Mouse (Mus musculus): ENCODE results near the gene B4gat1.
A peak's percentile ranks its signal among the peaks of the same experiment; 100 is the strongest.

The B4gat1 gene

GRCm38 (mm10) chr19:5060365-5061330 is 22.0 kb downstream of the B4gat1 start:
- no peak for DNase-seq

DNA sequence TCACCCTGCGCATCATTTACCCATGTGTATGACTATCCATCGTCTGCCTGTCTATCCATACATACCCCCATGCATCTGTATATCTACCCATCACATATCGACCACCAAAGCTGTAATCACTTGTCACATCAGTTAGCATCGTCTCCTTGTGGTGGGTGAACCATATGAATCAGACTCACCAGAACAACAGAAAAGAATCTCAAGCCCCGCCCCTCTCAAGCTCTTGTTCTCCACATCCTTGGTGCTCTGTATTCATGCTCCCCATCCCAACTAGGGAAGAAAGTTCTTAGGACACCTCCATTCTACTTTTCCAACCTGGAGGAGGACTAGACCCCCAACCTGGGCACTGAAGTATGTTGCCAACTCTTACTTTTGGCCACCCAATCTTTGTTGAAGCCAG is 23.4 kb downstream of the B4gat1 start:
- no peak for DNase-seq

- no peak for DNase-seq
Observed at GRCm38 (mm10) chr19:5062446-5062845, 23.8 kb downstream of the B4gat1 start.

- DNase-seq = no peak
Observed at GRCm38 (mm10) chr19:5065104-5065503, 26.5 kb downstream of the B4gat1 start.

DNA sequence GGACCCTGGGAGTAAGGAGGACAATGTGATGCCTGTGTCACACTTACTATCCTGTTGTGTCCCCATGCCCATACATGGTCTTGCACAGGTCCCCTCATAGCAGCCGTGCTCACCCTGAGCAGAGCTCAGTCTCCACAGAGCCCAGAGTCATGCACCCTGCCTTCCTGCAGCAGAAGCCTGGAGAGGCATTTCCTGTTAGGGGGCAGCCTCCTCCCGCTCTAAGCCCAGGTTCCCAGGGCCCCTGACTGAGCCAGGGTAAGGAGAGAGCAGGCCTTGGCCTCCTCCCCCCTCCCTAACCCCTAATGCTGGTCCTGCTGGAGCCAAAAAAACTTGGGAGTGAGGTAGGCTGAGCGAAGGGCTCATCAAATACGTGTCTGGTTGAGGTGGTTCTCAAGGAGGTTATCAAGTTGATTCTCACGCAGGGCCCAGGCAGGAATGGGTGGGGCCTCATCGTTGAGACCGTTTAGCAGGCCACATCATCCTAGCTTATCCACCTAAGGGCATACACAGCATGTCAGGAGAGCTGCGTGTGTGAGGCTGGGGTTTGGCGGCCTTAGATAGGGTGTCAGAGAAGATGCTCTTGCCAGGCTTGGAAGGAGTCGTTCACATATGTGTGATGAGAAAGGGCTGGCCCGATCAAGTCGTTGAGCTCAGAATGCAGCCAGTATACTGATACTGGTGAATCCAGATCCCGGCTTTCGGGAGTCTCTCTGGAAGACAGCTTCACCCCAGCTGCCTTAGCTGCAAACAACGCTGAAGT is 28.6 kb downstream of the B4gat1 start:
- DNase-seq = no peak

GRCm38 (mm10) chr19:5067867-5068569 is 29.4 kb downstream of the B4gat1 start, which contains the start of gene Cd248:
Gene Cd248, plus strand, starts transcription at chr19:5068078.
- no peak for DNase-seq

DNA sequence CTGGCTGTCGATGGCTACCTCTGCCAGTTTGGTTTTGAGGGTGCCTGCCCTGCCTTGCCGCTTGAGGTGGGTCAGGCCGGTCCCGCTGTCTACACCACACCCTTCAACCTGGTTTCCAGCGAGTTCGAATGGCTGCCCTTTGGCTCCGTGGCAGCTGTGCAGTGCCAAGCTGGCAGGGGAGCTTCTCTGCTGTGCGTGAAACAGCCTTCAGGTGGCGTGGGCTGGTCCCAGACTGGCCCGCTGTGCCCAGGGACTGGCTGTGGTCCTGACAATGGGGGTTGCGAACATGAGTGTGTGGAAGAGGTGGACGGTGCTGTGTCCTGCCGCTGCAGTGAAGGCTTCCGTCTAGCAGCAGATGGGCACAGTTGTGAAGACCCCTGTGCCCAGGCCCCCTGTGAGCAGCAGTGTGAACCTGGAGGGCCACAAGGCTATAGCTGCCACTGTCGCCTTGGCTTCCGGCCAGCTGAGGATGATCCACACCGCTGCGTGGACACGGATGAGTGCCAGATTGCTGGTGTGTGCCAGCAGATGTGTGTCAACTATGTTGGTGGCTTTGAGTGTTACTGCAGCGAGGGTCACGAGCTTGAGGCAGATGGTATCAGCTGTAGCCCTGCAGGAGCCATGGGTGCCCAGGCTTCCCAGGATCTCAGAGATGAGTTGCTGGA is 30.1 kb downstream of the B4gat1 start:
- no peak for DNase-seq

DNA sequence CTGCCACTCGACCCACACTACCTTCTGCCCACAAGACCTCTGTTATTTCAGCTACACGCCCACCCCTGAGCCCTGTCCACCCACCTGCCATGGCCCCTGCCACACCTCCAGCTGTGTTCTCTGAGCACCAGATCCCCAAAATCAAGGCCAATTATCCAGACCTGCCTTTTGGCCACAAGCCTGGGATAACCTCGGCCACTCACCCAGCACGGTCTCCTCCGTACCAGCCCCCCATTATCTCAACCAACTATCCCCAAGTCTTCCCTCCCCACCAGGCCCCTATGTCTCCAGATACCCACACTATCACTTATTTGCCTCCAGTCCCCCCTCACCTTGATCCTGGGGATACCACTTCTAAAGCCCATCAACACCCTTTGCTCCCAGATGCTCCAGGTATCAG is 30.9 kb downstream of the B4gat1 start:
- DNase-seq = no peak

DNA sequence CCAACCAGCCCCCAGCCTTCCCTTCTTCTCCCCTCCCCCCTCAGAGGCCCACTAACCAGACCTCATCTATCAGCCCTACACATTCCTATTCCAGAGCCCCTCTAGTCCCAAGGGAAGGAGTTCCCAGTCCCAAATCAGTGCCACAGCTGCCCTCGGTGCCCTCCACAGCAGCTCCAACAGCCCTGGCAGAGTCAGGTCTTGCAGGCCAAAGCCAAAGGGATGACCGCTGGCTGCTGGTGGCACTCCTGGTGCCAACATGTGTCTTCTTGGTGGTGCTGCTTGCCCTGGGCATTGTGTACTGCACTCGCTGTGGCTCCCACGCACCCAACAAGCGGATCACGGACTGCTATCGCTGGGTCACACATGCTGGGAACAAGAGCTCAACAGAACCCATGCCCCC is 31.4 kb downstream of the B4gat1 start:
- no peak for DNase-seq

- no peak for DNase-seq
Observed at GRCm38 (mm10) chr19:5071077-5071476, 32.5 kb downstream of the B4gat1 start.

- DNase-seq = no peak
Observed at GRCm38 (mm10) chr19:5071545-5072369, 33.1 kb downstream of the B4gat1 start.

GRCm38 (mm10) chr19:5072389-5073019 is 33.9 kb downstream of the B4gat1 start:
- DNase-seq = no peak

DNA sequence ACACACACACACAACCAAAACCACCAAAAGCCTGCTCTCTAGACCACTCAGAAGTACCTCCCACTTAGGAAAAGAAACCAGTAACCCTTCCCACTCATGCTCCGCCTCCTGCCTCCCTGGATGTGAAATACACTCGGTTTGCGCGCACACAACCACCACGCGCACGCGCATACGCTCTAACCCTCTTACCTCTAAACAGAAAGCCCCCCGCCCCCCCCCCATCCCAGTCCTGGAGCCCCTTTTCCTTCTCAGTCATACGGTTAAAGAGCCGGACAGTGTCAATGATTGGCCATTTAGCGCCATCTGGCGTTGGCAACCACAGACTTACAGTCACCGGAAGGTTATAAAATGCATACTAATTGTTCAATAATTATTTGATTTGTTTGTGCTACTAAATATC is 34.4 kb downstream of the B4gat1 start:
- DNase-seq = peak; percentile 64

- DNase-seq = no peak
Observed at GRCm38 (mm10) chr19:5073518-5073917, 34.9 kb downstream of the B4gat1 start.

- no peak for DNase-seq
Observed at GRCm38 (mm10) chr19:5079279-5079678, 40.7 kb downstream of the B4gat1 start.

- DNase-seq = no peak
Observed at GRCm38 (mm10) chr19:5082005-5082404, 43.4 kb downstream of the B4gat1 start.

- no peak for DNase-seq
Observed at GRCm38 (mm10) chr19:5082596-5082995, 44.0 kb downstream of the B4gat1 start.

DNA sequence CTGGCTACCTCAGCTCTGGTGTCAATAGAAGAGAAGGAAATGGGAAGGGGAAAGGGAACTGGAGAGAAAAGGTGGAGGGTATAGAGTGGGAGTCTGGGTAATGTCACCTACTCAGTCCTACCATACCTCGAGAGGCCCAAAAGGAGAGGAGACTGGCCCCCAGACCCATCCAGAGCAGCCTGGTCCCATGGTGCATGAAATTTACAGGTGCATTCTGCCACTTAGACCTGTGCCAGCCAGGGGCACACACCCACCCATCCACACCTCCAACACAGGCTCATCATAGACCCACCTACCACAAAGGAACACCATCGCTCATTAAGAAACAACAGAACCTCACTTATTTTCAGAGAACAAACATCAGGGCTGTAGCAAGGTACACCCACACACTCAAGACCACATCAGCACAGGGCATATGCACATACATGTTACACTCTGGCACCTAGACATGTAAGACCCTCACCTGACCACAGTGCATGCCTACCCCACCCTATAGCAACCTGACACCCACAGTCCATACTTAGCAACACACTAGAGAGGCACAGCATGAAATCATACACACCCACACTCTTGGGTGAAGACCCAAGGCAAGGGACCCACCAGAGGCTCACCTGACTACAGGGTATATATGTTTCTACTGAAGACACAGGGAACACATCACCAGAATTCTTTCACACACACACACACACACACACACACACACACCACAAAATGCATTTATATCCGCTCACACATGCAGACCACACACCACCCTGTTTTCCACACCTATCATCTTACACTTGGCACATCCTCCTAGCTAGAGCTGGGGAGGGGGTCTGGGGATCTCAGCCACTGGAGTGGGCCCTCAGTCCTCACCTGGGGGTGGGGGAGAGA is 45.6 kb downstream of the B4gat1 start:
- DNase-seq = no peak

DNA sequence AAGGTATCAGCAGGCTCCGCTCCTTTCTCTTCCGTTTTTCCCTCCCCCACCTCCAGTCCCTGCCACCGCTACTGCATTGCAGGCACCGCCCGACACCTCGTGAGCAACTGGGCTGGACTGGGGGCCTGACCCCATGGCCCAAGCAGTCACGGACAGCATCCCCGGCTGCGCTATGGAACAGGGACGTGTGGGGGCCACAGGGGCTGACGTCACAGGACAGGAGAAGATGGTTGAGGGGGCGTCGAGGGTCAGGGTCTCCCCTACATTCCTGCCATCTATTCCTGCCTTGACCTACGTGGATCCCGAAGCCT is 46.2 kb downstream of the B4gat1 start:
- no peak for DNase-seq

GRCm38 (mm10) chr19:5085145-5085863 is 46.7 kb downstream of the B4gat1 start, which contains the start of gene Tmem151a:
Gene Tmem151a, minus strand, starts transcription at chr19:5085531.
- DNase-seq = no peak

Data from right cerebral cortex, postnatal 14 days (tissue).